Mouse (Mus musculus): Measurements from ENCODE around the gene Mylk. TPM values are rescaled to one million over a fixed set of nuclear protein-coding genes. Genes with fewer than 3 reads are reported as not detected.
A peak's percentile ranks its signal among the peaks of the same experiment; 100 is the strongest.

Gene Mylk
- total and polyA plus RNA-seq, 3 experiments, result 0.04 to 0.10 TPM; not detected in 1

- no peaks in the 10 kb centered on the region for H3K9me3 ChIP-seq (replicated peaks; ENCODE audit: low read length)
- DNase-seq (ENCODE audit: extremely low read depth), result no peak
- no peak overlapping the region for H3K4me2 ChIP-seq (ENCODE audit: insufficient read depth, low read depth, poor library complexity, severe bottlenecking)
- H3K79me2 ChIP-seq (replicated peaks; ENCODE audit: control insufficient read depth, extremely low read depth, insufficient read depth, poor library complexity, severe bottlenecking), result no peaks in the 10 kb centered on the region
- dilution Hi-C loops (cut with MboI; ENCODE audit: extremely low pct_ligation_motif_present, extremely low pct_unique_long_range_greater_than_20kb, low sequenced_read_pairs), result no loop called here
- TF ChIP-seq ZNF384 (IDR thresholded peaks at IDR 0.05; ENCODE audit: low read depth, low read length) (no peak), MAX (IDR thresholded peaks at IDR 0.05; ENCODE audit: low read length) (no peak), SIN3A (IDR thresholded peaks at IDR 0.05; ENCODE audit: low read length) (no peak), KAT2A (IDR thresholded peaks at IDR 0.05; ENCODE audit: insufficient replicate concordance, low read length) (no peak), POLR2A (IDR thresholded peaks at IDR 0.05; ENCODE audit: low read depth, low read length) (no peak), RAD21 (IDR thresholded peaks at IDR 0.05; ENCODE audit: low read depth, low read length) (no peak), UBTF (IDR thresholded peaks at IDR 0.05; ENCODE audit: low read depth, low read length) (no peak), GABPA (IDR thresholded peaks at IDR 0.05; ENCODE audit: insufficient replicate concordance, low read depth, low read length) (no peak)
- H3K4me1 ChIP-seq (ENCODE audit: control insufficient read depth in 1 of 2, insufficient read depth in 2 of 2), result peaks cover 0 to 3% of the 10 kb centered on the region in 2 experiments; a peak in 1 of 4 replicates
- H3K4me3 ChIP-seq (replicated peaks in 1 of 3; ENCODE audit: low read depth in 2 of 3, low read length in 2 of 3, poor library complexity in 1 of 3), result no peak overlapping the region
- no peak overlapping the region for H3K27ac ChIP-seq (ENCODE audit: insufficient read depth, low read depth)
- peaks cover 89% of the 10 kb centered on the region for H3K27me3 ChIP-seq (replicated peaks)
- no peak overlapping the region for H3K9ac ChIP-seq (ENCODE audit: insufficient read depth, low read depth)
- in situ Hi-C loops (cut with MboI; ENCODE audit: low pct_ligation_motif_present, low pct_unique_long_range_greater_than_20kb, low sequenced_read_pairs), result no loop called here
- H3K36me3 ChIP-seq (replicated peaks in 1 of 2; ENCODE audit: control insufficient read depth in 1 of 2, insufficient read depth in 1 of 2, low read length in 1 of 2), result no peaks in the 10 kb centered on the region
These were observed 201.3 kb downstream of the Mylk start for GRCm38 (mm10) chr16:34946301-34946700.

GRCm38 (mm10) chr16:34950935-34951334, 205.9 kb downstream of the Mylk start:
- Histone ChIP-seq H3K27ac (ENCODE audit: insufficient read depth, low read depth) (no peak overlapping the region), H3K79me2 (replicated peaks; ENCODE audit: control insufficient read depth, extremely low read depth, insufficient read depth, poor library complexity, severe bottlenecking) (no peaks in the 10 kb centered on the region), H3K4me1 (ENCODE audit: control insufficient read depth in 1 of 2, insufficient read depth in 2 of 2) (peaks cover 0 to 3% of the 10 kb centered on the region in 2 experiments; a peak in 1 of 4 replicates), H3K36me3 (replicated peaks in 1 of 2; ENCODE audit: control insufficient read depth in 1 of 2, insufficient read depth in 1 of 2, low read length in 1 of 2) (no peaks in the 10 kb centered on the region), H3K4me2 (ENCODE audit: insufficient read depth, low read depth, poor library complexity, severe bottlenecking) (no peak overlapping the region), H3K4me3 (replicated peaks in 1 of 3; ENCODE audit: low read depth in 2 of 3, low read length in 2 of 3, poor library complexity in 1 of 3) (no peak overlapping the region), H3K9ac (ENCODE audit: insufficient read depth, low read depth) (no peak overlapping the region), H3K9me3 (replicated peaks; ENCODE audit: low read length) (peaks cover 5% of the 10 kb centered on the region), H3K27me3 (replicated peaks) (peaks cover 79% of the 10 kb centered on the region)
- dilution Hi-C loops (cut with MboI; ENCODE audit: extremely low pct_ligation_motif_present, extremely low pct_unique_long_range_greater_than_20kb, low sequenced_read_pairs) (no loop called here), in situ Hi-C loops (cut with MboI; ENCODE audit: low pct_ligation_motif_present, low pct_unique_long_range_greater_than_20kb, low sequenced_read_pairs) (no loop called here)
- no peak for DNase-seq (ENCODE audit: extremely low read depth)
- no peak for TF ChIP-seq HCFC1 (IDR thresholded peaks at IDR 0.05; ENCODE audit: low read depth, low read length)
- no peak for TF ChIP-seq CHD1 (IDR thresholded peaks at IDR 0.05; ENCODE audit: low read depth, low read length)
- peak; percentile 78 for TF ChIP-seq ZKSCAN1 (IDR thresholded peaks at IDR 0.05; ENCODE audit: borderline replicate concordance, low read depth, low read length)

GRCm38 (mm10) chr16:34952254-34952653, 207.2 kb downstream of the Mylk start:
- Histone ChIP-seq H3K36me3 (replicated peaks in 1 of 2; ENCODE audit: control insufficient read depth in 1 of 2, insufficient read depth in 1 of 2, low read length in 1 of 2) (no peaks in the 10 kb centered on the region), H3K9ac (ENCODE audit: insufficient read depth, low read depth) (no peak overlapping the region), H3K4me1 (ENCODE audit: control insufficient read depth in 1 of 2, insufficient read depth in 2 of 2) (peaks cover 0 to 3% of the 10 kb centered on the region in 2 experiments; a peak in 1 of 4 replicates), H3K27me3 (replicated peaks) (peaks cover 77% of the 10 kb centered on the region), H3K4me2 (ENCODE audit: insufficient read depth, low read depth, poor library complexity, severe bottlenecking) (no peak overlapping the region), H3K4me3 (replicated peaks in 1 of 3; ENCODE audit: low read depth in 2 of 3, low read length in 2 of 3, poor library complexity in 1 of 3) (no peak overlapping the region), H3K79me2 (replicated peaks; ENCODE audit: control insufficient read depth, extremely low read depth, insufficient read depth, poor library complexity, severe bottlenecking) (no peaks in the 10 kb centered on the region), H3K9me3 (replicated peaks; ENCODE audit: low read length) (peaks cover 5% of the 10 kb centered on the region), H3K27ac (ENCODE audit: insufficient read depth, low read depth) (no peak overlapping the region)
- in situ Hi-C loops (cut with MboI; ENCODE audit: low pct_ligation_motif_present, low pct_unique_long_range_greater_than_20kb, low sequenced_read_pairs) (no loop called here), dilution Hi-C loops (cut with MboI; ENCODE audit: extremely low pct_ligation_motif_present, extremely low pct_unique_long_range_greater_than_20kb, low sequenced_read_pairs) (no loop called here)
- DNase-seq (ENCODE audit: extremely low read depth), result no peak
- no peak for TF ChIP-seq CHD1 (IDR thresholded peaks at IDR 0.05; ENCODE audit: low read depth, low read length)
- no peak for TF ChIP-seq SIN3A (IDR thresholded peaks at IDR 0.05; ENCODE audit: low read length)
- TF ChIP-seq IRF4 (IDR thresholded peaks at IDR 0.05; ENCODE audit: low read depth, low read length), result no peak
- TF ChIP-seq BHLHE40 (IDR thresholded peaks at IDR 0.05; ENCODE audit: low read depth, low read length), result no peak
- TF ChIP-seq ELF1 (IDR thresholded peaks at IDR 0.05; ENCODE audit: low read depth, low read length), result no peak
- TF ChIP-seq JUN (IDR thresholded peaks at IDR 0.05; ENCODE audit: insufficient read depth, low read depth, low read length), result no peak
- no peak for TF ChIP-seq ZKSCAN1 (IDR thresholded peaks at IDR 0.05; ENCODE audit: borderline replicate concordance, low read depth, low read length)
- TF ChIP-seq E2F4 (IDR thresholded peaks at IDR 0.05; ENCODE audit: insufficient replicate concordance, low read depth, low read length), result no peak
- no peak for TF ChIP-seq NRF1 (IDR thresholded peaks at IDR 0.05; ENCODE audit: low read depth, low read length)
- no peak for TF ChIP-seq KAT2A (IDR thresholded peaks at IDR 0.05; ENCODE audit: insufficient replicate concordance, low read length)
- TF ChIP-seq ZMIZ1 (IDR thresholded peaks at IDR 0.05; ENCODE audit: low read depth, low read length), result no peak
- no peak for TF ChIP-seq TBP (conservative IDR thresholded peaks at IDR 0.05; ENCODE audit: low read depth, low read length)
- TF ChIP-seq EP300 (IDR thresholded peaks at IDR 0.05; ENCODE audit: low read length), result no peak
- TF ChIP-seq RAD21 (IDR thresholded peaks at IDR 0.05; ENCODE audit: low read depth, low read length), result no peak
- no peak for TF ChIP-seq UBTF (IDR thresholded peaks at IDR 0.05; ENCODE audit: low read depth, low read length)
- TF ChIP-seq SMC3 (IDR thresholded peaks at IDR 0.05; ENCODE audit: low read depth, low read length), result no peak
- no peak for TF ChIP-seq RCOR1 (conservative IDR thresholded peaks at IDR 0.05; ENCODE audit: low read depth, low read length)
- TF ChIP-seq POLR2AphosphoS2 (IDR thresholded peaks at IDR 0.05; ENCODE audit: low read depth, low read length), result no peak
- TF ChIP-seq HCFC1 (IDR thresholded peaks at IDR 0.05; ENCODE audit: low read depth, low read length), result no peak

Data from CH12.LX (cell line).